Mouse (Mus musculus): Measurements from ENCODE around the gene Rxra.

- no peak for TF ChIP-seq CTCF (IDR thresholded peaks at IDR 0.05; ENCODE audit: low read depth)
- TF ChIP-seq EP300 (IDR thresholded peaks at IDR 0.05; ENCODE audit: low read depth): no peak
Measured at GRCm38 (mm10) chr2:27678331-27678730, 2.1 kb downstream of the Rxra start.
